Mouse (Mus musculus): ENCODE measurements around the gene Mtch1.
"Not testable (repeated sequence)": the region's sequence is repeated elsewhere in the genome, so short reads cannot be mapped to it uniquely, and the experiment has no call there.

The Mtch1 gene

DNA sequence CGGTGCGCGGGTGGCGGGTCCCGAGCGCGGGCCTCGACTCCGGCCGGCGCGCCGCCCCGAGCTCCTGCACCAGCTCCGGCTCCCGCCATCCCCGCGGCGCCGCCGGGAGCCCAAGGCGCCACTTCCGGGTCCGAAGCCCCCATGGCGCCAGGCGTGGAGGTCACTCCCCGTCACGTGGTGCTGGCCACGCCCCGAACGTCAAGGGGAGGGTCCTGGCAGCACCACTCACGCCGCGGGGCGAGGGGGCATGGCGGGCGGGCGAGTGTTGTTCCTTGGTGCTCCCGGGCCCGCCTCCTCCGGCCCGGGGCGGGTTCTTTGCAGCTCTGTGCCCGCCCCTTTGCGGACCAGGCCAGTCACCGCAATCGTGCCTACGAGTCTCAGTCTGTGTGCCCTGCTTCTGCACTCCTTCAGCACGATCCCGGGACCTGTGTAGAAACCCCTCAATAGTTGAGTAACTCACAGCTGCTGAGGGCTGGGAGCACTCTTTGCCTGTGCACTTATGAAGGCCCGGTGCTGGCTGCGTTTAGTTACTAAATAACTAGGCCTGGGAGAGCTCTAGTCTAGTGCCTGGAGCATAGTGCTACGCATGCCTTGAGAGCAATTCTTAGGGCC lies at the start of gene Mtch1:
TSS of gene Mtch1 (minus strand) at position 290 of the 612 bp plus-strand sequence.
- DNase-seq (ENCODE audit: inconsistent ontology term), result peak; percentile 100

DNA sequence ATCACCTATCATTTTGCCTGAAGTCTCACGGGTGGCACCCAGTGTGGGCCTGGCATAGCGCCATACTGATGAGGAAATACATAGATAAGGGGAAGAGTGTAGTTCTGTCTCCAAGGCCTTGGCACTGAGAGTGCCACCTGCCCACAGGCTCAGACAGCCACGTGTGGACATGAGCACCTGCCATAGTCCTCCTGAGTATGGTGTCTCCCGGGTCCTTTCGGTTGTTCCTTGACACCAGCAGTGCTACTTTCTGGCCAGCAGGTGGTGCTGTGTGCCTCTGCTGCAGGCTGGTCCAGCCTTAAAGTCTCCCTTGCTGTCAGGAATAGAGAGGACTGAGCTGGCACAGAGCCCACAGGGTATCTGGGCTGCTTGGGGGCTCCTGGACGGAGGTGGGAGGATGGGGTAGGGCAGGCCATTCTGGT lies 49.1 kb upstream of the Mtch1 start:
- peak; percentile 79 for DNase-seq (ENCODE audit: inconsistent ontology term)

DNA sequence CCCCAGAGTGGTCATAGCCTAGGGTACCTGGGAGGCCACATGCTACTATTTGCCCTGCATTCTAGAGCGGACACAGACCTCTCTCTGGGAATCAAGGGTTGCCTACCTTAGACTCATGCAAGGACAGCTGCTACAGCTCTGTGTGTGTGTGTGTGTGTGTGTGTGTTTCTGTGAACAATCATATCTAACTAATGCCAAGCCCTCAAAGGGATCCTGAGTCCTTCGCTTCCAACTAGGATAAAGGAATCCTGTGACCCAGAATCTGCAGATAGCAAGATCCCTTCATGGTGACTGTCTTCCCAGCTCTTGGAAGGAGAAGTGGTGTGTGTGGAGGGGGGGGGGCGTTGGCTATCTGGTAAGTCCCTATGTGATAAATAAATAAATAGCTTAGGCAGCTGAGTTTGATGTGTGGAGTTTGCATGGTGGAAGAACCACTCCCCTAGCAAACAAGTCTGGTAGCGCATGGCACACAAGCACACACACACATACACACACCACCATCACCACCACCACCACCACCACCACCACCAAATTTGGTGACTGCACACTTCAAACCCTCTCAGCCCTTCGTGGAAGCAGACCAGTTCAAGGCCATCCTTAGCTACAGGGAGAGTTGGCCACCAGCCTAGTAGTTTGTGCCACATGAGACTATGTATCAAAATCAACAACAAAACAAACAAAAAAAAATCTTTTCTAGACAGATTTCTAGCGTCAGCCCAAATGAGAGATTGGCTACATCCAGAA lies 48.5 kb upstream of the Mtch1 start:
- DNase-seq (ENCODE audit: inconsistent ontology term), result no peak

DNA sequence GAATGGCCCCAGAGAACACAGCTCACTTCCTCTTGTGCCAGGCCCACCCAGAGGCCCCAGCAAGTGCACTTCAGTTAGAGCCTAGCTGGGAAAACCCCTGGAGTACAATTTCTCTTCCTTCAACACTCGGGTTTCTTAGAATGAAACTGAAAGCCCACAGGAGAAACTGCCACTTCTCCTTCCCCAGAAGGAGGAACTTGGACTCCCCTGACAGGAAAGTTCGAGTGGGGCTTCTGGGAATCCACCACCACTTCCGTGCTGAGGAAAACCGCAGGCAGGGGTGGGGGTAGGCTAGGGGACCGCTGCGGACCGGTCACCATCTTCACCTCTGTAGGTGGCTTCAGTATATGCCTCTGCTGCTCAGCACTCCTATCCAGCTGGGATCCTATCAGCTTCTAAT lies 47.6 kb upstream of the Mtch1 start:
- DNase-seq (ENCODE audit: inconsistent ontology term), result no peak

DNA sequence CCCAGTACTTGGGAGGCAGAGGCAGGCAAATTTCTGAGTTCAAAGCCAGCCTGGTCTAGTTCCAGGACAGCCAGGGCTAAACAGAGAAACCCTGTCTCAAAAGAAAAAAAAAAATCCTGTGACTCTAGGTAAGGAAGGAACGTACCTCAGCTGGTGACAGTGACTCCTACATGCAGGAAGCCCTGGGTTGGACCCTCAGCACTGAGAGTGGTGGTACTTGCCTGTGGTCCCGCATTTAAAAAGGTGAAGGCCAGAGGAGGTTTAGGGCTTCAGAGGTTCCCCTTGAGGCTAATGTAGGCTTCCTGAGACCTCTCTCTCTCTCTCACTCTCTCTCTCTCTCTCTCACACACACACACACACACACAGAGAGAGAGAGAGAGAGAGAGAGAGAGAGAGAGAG lies 47.0 kb upstream of the Mtch1 start:
- not testable (repeated sequence) for DNase-seq (ENCODE audit: inconsistent ontology term)

DNA sequence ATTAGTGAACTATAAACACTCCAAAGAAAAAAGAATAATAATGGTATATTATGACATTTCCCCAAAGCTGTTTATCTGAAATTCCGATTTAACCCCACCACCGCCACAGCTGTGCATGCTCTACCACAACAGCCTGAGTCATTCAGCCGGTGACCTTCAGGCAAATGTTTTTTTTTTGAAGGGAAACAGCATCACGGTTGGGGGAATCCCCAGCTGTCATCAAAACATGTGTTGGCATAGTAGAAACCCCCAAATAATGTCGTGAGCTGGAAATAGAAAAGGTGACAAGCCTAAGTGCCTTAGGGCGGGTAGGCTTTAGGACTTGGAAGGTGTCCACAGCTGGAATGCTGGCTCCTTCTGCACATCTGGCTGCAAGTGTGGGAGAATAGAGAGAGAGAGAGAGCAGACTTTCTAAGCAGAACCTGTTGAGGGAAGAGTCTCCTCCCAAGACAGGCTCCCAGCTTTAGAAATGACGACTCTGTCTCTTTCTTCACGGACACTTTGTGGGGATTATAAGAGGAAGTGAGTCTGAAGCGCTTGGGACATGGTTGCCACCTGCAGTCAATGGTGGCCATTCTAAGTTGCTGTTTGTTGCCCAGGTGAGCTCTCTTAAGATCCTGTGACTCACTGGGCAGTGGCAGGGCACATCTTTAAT lies 46.5 kb upstream of the Mtch1 start:
- DNase-seq (ENCODE audit: inconsistent ontology term), result no peak

DNA sequence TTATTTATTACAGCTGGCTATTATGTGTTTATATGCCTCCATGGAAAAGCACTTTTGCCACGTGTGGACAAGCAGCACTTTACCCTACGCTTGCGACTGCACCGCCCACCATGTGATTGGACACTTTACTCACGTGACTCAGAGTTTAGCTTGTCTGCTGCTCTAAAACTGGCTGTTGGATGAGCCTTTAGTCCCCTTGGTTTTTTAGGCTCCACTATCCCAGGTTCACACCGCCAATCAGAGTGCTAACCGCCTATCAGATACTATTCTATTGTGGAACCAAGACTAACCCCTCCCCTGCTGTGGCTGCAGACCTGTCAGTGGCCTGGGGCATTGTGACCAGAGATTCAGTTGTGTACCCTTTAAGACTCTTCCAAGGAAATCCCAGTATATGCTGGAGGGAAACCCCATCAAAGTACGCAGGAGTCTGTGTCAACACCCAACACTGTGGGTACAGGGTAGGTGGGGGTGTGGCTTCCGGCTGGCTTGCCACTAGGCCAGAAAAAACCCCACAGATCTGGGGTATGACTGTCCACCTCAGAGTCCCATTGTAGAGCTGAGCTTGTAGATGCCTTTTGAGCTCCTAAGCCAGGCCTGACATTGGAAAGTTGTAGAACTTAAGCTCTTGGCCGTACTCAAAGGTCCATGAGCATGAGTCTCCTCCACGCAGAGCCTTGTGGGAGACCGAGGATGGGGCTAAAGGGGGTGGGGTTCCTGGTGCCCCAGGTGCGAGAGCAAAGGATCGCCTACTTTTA lies 45.8 kb upstream of the Mtch1 start:
- DNase-seq (ENCODE audit: inconsistent ontology term), result no peak

DNA sequence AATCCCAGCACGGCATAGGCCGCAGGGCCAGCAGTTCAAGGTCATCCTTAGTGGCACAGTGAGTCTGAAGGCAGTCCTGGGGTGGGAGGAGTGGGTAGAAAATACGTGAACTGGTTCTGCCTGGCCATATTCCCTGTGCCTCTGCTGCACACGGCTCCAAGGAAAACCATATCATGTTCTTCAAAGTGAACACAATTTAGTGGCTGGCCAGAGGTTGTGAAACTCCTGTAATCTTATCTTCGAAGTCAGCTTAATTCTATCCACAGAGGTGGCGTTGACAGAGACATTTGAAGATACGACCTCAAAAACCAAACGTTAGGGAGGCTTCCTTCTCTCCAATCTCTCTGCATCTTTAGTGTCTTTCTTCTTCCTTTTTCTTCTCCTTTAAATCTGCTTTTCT lies 43.5 kb upstream of the Mtch1 start:
- no peak for DNase-seq (ENCODE audit: inconsistent ontology term)

DNA sequence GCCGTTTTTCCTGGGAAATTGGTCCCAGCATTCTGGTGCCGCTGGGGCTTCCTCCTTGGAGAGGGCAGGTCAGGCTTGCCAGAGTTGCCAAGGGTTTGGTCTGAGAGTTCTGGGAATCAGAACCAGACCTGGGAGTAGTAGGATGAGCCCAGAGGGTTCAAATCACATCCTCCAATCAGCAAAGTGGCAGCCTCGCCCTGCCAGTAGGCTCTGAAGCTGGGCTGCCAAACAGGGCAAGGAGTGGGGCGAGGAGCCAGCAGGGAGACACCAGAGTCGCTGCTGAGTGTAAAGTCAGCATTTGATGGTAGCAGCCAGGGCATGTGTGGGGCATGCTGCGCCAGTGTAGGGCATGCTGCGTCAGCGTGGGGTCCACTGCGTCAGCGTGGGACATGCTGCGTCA lies 41.2 kb upstream of the Mtch1 start:
- DNase-seq (ENCODE audit: inconsistent ontology term), result no peak

DNA sequence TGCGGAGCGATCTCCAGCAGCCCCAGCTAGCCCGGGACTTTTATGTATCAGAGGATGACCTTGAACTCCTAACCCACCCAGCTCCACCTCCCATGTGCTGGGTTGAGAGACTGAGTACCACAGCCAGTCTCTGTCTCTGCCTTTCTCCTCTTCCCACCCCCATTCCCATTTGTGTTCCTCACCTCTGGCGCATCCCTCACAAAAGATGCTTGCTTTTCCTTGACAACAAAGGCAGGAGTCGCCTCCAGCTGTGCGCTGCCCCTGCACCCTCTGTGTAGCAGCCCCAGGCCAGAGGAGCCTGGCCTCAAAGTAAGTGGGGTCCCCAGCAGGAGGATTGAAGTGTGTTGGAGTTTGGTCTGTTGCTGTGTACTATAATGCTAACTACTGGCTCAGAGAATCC lies 38.0 kb upstream of the Mtch1 start:
- DNase-seq (ENCODE audit: inconsistent ontology term), result no peak

DNA sequence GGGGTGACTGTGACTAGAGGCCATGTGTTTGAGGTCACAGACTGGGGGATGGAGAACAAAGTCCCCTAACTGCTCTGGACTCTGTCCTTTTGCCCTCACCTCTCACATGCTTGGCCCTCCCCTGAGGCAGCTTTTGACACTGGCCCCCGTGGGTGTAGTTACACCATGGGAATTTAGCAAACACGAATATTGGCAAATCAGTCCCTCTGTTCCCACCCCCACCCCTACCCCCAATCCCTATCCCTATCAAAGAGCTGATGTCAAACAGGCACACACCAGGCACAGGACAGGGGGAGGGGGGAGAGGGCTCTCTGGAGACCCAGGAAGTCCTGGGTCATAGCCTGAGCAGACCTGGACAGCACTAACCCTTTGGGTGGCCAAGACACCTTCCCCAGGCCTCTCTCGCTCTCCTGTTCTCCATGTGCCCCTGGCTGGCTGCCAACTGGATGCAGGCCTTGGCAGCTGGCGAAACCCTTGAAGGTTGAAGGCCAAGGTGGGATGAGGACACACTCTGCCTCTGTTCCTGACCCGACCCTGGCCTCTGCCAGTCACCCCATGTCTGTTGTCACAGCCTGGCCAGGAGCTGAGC lies 37.2 kb upstream of the Mtch1 start:
- DNase-seq (ENCODE audit: inconsistent ontology term), result no peak

DNA sequence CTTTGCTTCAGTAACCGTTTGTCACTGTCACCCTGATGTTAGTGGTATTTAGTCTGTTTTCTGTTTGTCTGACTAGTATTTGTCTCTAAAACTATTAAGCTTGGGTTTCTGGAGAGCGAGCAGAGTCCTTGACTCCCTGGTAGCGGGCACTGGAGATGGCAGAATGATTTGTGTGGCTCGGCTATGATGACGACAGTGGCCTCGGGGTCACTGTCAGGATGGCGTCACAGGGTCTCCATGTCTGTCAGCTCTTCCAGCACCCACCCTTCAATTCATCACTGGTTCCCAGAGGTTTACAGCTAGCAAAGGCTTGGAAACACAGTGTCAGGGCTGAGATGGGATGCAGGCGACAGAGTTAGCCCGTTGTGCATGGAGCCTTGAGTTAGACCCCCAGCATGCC lies 36.2 kb upstream of the Mtch1 start:
- DNase-seq (ENCODE audit: inconsistent ontology term), result no peak

DNA sequence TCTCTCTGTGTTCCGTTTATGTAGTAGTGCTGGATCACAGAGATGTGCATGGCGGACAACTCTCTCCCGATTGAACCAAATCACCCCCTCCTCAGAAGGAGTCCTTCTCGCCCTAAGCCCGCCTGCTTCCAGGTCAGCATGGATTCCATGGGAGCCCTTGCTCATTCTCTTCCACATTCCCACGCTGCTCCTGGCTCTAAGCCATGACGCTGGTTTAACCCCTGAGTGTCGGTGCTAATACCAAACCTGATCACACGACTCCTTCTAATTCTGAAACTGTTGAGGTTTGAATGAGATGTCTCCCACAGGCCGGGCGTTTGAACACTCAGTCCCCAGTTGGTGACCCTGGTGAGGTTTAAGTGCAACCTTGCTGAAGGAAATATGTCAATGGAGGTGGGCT lies 34.7 kb upstream of the Mtch1 start:
- no peak for DNase-seq (ENCODE audit: inconsistent ontology term)

DNA sequence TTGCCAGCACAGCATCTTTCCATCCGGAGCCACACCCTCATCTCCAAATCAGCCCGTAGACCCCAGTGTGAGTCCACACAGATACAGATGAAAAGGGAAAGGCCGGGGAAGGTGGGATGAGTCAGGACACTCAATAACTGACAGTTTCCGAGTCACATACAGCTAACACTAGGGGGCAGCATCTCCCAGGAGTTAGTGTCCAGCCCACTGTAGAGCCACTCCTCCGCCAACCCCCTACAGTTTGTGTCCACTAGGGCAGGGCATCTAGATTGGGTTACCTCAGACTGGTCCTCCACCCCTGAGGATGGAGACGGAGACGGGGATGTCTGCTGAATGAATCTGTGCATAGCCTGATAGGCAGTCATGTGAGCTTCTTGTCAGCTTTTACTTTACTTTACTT lies 33.7 kb upstream of the Mtch1 start:
- DNase-seq (ENCODE audit: inconsistent ontology term), result peak; percentile 68

DNA sequence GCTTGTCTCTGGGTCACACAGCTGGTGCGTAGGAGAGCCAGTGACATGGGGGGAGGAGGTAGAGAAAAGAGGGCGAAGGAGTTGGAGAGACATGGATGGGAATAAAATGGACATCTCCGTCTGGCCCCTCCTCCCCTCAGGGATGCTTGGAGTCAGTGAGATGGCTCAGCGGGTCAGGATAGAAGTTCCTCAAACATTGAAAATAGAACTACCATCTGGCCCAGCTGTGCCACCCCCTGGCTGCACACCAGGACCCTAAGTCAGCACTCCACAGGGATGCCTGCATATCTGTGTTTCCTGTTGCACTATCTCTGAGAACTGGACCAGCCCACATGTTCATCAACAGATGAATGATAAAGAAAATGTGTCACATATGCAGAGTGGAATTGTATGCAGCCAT lies 32.5 kb upstream of the Mtch1 start:
- no peak for DNase-seq (ENCODE audit: inconsistent ontology term)

DNA sequence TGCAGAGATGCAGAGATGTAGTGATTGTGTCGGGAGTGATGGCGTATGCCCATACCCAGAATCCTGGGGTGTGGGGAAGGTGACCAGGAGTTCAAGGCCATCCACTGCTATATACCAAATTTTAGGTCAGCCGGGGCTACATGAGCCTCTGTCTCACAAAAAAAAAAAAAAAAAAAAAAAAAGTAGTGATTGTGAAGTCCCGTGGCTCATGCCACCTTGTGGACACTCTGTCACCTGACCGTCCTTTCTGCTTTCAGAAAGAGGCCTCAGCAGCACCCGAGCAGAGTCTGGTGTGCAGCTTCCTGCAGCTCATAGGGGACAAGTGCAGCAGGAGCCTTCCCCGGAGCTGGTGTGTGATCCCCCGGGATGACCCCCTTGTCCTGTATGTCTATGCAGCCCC lies 30.3 kb upstream of the Mtch1 start:
- DNase-seq (ENCODE audit: inconsistent ontology term), result no peak

DNA sequence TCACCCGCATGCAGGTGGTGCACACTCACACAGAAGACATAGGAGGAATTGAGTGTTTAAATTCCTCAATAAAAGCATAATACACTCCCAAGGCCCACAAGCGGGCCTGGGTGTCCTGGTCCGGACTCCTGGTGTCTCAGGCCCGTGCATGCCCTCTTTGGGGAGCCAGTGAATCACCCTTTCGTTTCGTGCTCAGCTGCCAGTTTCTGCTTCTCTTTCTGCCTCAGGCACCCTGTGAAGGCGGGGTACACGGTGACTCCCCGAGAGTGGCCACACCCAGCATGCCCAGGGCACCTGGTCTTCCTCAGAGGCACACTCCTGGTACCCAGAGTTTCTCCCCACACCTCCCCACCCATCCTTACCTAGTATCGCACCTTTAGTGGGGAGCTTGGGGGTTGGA lies 28.1 kb upstream of the Mtch1 start:
- DNase-seq (ENCODE audit: inconsistent ontology term), result no peak

DNA sequence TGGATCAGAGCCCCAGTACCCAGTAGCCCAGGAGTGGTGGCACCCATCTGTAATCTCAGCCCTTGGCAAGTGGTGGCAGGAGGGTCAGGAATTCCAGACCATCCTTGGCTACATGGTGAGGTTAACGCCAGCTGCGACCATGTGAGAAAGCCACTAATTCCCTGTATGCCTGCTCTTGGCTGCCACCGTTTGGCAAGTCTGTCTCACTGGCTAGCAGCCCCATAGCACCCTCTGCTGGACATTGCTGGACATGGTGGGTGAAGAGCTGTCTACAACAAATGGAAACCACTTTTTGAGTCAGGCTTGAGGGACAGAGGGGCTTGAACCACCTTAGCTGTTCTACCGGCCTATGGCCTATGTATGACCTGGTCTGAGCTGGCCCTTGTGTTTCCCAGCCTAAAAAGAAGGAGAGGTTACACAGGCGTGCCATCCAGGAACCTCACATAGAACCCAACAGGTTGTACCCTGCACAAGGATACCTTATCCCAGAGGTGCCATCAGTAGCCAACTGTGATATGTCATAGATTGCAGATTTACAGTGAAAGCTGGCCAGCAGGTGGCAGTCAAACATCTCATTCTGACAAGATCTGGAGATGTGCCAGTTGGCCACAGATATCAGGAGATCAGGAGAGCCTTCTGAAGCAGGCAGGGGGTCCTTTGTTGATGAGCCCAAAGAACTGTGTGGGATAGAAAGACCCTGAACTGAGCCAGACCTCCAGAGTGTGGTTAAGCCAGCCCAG lies 23.4 kb upstream of the Mtch1 start:
- peak; percentile 87 for DNase-seq (ENCODE audit: inconsistent ontology term)

DNA sequence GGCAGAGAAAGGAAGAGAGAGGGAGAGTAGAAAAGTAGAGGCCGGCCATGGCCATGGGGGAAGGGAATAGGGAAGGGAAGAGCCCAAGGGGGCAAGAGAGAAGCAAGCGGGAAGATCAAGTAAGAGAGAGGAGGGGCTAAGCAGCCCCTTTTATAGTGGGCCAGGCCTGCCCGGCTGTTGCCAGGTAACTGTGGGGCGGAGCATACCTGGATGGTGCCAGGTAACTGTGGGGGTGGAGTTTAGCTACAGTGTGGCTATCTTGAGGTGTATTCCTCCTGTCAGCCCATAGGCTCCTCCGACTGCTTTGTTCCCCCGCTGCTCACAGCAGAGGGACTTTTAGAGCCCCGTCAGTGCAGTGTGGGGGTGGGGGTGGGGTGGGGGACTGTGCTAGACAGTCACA lies 21.0 kb upstream of the Mtch1 start:
- DNase-seq (ENCODE audit: inconsistent ontology term), result no peak

DNA sequence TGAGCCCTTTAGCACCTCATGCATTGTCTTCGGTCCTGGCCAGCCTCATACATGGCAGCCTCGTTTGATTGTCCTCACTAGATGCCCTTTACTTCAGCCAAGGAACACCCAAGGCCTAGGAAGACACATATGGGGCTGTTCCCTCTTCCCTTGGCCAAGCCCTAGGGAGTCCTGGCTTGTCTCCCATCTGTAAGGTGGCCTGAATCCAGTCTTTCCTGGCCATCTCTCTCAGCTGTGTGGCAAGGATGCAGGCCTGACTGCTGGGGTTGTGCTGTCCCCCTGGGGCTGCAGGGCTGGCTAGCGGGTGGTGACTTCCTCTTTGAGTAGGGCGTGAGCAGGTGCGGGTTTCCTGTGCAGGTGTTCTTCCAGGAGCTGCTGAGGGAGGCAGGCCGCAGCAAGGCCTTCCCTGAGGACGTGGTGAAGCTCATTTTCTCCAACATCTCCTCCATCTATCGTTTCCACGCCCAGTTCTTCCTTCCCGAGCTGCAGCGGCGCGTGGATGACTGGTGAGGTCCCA lies 17.4 kb upstream of the Mtch1 start:
- no peak for DNase-seq (ENCODE audit: inconsistent ontology term)

DNA sequence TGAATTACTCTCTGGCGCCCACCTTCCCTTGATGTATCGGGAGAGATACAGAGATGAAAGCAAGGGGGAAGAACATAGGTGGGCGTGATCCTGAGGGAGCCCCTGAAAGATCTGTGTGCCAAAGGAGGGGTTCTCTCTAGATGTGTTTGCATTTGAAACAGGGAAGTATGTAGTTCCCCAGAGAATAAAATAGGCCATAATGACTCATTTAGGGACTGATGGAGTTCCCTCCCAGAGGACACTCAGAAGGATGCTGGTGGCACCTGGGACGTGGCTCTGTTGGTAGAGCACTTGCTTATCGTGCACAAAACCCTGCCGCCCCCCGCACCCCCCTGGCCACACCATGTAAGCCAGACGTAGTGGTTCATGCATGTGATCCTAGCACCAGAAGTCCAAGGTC lies 15.4 kb upstream of the Mtch1 start:
- no peak for DNase-seq (ENCODE audit: inconsistent ontology term)

Data from Muller cell, postnatal 12 days (primary cell).